Mouse (Mus musculus): ENCODE measurements around the gene Speer4e. TPM values are rescaled to one million over a fixed set of nuclear protein-coding genes. Genes with fewer than 3 reads are reported as not detected.
"Not testable (repeated sequence)": the region's sequence is repeated elsewhere in the genome, so short reads cannot be mapped to it uniquely, and the experiment has no call there.

Gene Speer4e
- polyA plus RNA-seq, 1 experiment from 2014 or later = not detected

DNA sequence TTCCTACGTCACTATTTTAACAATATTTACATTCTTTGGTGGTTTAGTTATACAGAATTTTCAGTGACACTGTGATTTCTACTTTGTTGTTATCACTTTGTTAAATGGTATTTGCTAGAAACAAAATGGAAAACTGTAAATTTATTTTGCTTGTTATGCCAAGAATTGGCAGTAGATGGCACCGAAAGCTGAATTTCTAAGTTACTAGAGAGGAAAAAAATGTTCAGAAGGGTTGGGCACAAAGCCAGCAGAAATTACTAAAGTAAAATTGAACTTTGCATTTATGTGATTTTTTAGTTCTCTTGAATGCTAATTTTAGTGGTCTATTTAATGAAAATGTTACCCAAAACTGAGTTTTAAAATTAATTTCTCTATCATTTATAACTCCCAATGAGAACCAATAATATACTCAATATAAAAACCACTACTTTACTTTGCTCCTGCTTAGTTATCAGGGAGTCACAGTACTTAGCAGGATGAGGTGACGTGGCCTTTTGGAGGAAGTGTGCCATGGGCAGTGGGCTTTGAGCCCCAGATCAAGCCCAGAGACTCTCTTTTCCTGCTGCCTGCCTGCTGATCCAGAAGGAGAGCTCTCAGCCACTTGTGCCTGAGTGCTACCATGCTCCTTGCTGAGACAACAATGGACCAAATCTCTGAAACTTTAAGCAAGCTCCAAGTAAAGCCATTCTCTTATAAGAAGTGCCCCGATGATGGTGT, 9.4 kb upstream of the Speer4e start:
- H3K27me3 ChIP-seq; H3K4me1 ChIP-seq; H3K4me3 ChIP-seq; H3K4me2 ChIP-seq (replicated peaks); H3K9ac ChIP-seq; H3K36me3 ChIP-seq; ATAC-seq (ENCODE audit: insufficient number of reproducible peaks, insufficient read depth, low FRiP score, low TSS enrichment); H3K27ac ChIP-seq: not testable (repeated sequence)
- H3K9me3 ChIP-seq = peaks cover 13% of the 10 kb centered on the region
- 58% methylated on average over 4 of the region's 4 CpGs for WGBS

DNA sequence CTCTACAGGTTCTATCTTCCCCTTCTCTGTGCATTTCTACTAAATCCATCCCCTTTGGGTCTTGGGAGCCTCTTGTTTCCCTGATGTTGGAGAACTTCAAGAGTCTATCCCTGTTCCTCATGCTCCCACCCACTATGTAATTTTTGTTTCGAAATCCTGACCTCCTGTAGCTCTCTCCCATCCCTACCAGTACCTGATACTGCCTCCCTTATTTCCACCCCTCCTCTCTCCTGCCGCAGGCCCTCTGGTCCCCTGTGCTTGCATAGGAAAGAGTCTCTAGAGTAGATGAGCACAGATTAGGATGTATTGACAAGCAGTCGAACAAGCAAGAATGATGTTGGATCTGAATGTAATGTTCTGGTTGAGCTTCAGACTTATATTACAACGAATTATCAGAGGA, 7.3 kb upstream of the Speer4e start:
- H3K27ac ChIP-seq; H3K4me2 ChIP-seq (replicated peaks); H3K4me3 ChIP-seq; H3K9me3 ChIP-seq; H3K27me3 ChIP-seq; H3K36me3 ChIP-seq; H3K4me1 ChIP-seq; H3K9ac ChIP-seq: not testable (repeated sequence)
- 60% methylated on average over 4 of the region's 4 CpGs for WGBS
- ATAC-seq (ENCODE audit: insufficient number of reproducible peaks, insufficient read depth, low FRiP score, low TSS enrichment) = 0 out of 2 replicates have a peak, but pooled peaks have one; percentile 47

DNA sequence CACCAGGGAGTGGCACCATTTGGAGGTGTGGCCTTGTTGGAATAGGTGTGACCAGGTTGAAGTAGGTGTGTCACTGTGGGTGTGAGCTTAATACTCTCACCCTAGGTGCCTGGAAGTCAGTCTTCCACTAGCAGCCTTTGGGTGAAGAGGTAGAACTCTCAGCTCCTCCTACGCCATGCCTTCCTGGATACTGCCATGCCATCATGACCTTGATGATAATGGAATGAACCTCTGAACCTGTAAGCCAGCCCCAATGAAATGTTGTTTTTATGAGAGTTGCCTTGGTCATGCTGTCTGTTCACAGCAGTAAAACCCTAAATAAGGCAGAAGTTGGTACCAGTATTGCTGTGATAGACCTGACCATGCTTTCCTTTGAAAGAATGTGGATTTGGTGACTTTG, 2.8 kb upstream of the Speer4e start:
- H3K4me1 ChIP-seq; ATAC-seq (ENCODE audit: insufficient number of reproducible peaks, insufficient read depth, low FRiP score, low TSS enrichment); H3K9ac ChIP-seq; H3K27ac ChIP-seq; H3K4me2 ChIP-seq (replicated peaks); H3K27me3 ChIP-seq; H3K9me3 ChIP-seq; H3K36me3 ChIP-seq; H3K4me3 ChIP-seq: not testable (repeated sequence)
- 82% methylated on average over 1 of the region's 1 CpGs for WGBS

DNA sequence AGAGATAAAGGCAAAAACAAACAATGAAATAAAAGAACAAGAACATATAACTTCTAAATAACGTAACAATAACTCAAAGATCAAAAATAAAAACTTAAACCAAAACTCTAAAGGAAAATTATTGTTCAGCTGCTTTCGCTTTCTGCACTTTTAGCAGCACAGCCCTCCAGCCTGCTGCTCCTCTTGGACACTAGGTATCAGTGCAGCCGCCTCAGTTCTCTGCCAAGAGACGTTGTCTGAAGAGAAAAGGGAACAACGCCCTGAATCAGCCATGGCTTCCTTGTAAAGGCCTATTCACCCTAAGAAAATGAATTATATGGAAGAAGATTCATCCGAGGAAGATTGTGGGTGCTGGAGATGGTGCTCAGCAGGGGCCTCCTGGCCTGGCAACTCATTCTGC, 4.5 kb downstream of the Speer4e start:
- H3K27me3 ChIP-seq; H3K4me1 ChIP-seq; H3K9me3 ChIP-seq; H3K27ac ChIP-seq; H3K9ac ChIP-seq; H3K36me3 ChIP-seq; H3K4me3 ChIP-seq; H3K4me2 ChIP-seq (replicated peaks); ATAC-seq (ENCODE audit: insufficient number of reproducible peaks, insufficient read depth, low FRiP score, low TSS enrichment): not testable (repeated sequence)
- WGBS = 74% methylated on average over 5 of the region's 6 CpGs

DNA sequence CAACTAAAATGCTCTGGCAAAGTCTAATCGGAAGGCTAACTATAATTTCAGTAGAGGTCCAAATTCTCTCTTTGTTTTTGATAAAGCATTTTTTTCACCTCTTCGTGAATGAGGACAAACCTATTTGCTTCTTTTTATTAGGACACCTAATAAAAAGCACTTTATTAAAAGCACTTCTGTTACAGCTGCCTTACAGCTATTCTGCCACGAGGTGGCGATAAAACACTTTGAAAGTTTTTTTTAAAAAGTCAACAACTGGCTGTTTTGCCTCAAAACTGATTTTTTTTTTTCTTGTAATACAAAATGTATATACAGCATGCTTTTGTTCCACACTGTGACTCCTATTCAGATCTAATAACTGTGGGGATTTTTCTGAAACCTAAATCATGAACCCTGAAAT, 11.2 kb downstream of the Speer4e start:
- H3K4me1 ChIP-seq; H3K9ac ChIP-seq; H3K36me3 ChIP-seq; ATAC-seq (ENCODE audit: insufficient number of reproducible peaks, insufficient read depth, low FRiP score, low TSS enrichment); H3K27ac ChIP-seq; H3K27me3 ChIP-seq; H3K4me2 ChIP-seq (replicated peaks); H3K4me3 ChIP-seq; H3K9me3 ChIP-seq: not testable (repeated sequence)
- WGBS = 30% methylated on average over 4 of the region's 4 CpGs

DNA sequence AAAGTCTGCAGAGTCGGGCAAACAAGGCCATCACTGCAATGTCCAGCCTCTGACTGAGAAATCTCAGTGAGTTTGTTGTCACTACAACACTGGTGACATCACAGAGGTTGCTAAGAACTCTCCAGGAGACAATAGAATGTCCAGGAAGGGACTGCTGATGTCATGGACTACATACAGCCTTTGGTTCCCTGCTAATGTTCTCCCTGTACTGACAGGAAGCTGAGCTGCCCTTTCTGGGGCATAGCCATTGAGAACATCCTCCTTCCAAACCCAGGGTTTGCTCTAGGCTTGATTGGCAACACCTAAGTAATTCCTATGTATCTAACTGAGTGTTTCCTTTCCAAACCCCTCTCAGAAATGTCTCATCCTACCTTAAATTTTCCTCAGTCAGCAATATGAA, 23.4 kb downstream of the Speer4e start, which contains the start of gene Gm9758:
Gene Gm9758, minus strand, starts transcription at position 101 of the 400 bp plus-strand sequence.
- H3K4me1 ChIP-seq; H3K27ac ChIP-seq; H3K36me3 ChIP-seq; H3K27me3 ChIP-seq; H3K4me2 ChIP-seq (replicated peaks); ATAC-seq (ENCODE audit: insufficient number of reproducible peaks, insufficient read depth, low FRiP score, low TSS enrichment); H3K9ac ChIP-seq; H3K9me3 ChIP-seq; H3K4me3 ChIP-seq: not testable (repeated sequence)
- WGBS = 49% methylated on average over 1 of the region's 1 CpGs

DNA sequence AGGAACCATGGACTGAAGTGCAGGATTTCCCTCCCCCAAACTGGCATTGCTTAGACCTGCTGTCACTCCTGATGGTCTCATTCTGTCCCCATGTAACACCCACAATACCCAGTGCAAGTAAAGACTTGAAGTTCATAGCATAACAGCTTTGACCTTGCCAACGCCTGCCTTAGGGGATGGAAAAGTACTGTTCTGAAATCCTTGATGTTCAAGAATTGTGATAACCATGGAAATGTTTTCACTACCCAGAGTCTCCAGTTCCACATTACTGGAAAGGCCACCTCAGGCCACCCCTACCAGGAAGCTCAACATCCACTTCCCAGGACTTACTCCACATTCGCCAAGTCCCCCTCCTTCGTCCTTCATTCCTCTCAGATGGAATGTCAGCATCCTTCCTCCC, 23.9 kb downstream of the Speer4e start:
- H3K4me3 ChIP-seq; H3K36me3 ChIP-seq; H3K9ac ChIP-seq; H3K4me1 ChIP-seq; H3K27ac ChIP-seq; H3K27me3 ChIP-seq; H3K9me3 ChIP-seq; H3K4me2 ChIP-seq (replicated peaks); ATAC-seq (ENCODE audit: insufficient number of reproducible peaks, insufficient read depth, low FRiP score, low TSS enrichment): not testable (repeated sequence)
- WGBS = 66% methylated on average over 2 of the region's 3 CpGs

DNA sequence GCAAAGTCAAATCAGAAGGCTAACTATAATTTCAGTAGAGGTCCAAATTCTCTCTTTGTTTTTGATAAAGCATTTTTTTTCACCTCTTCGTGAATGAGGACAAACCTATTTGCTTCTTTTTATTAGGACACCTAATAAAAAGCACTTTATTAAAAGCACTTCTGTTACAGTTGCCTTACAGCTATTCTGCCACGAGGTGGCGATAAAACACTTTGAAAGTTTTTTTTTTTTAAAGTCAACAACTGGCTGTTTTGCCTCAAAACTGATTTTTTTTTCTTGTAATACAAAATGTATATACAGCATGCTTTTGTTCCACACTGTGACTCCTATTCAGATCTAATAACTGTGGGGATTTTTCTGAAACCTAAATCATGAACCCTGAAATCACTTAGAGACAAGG, 34.7 kb downstream of the Speer4e start:
- not testable (repeated sequence) for H3K27ac ChIP-seq; H3K4me1 ChIP-seq; H3K36me3 ChIP-seq; H3K27me3 ChIP-seq; H3K9me3 ChIP-seq; H3K4me3 ChIP-seq; H3K9ac ChIP-seq; ATAC-seq (ENCODE audit: insufficient number of reproducible peaks, insufficient read depth, low FRiP score, low TSS enrichment); H3K4me2 ChIP-seq (replicated peaks)
- WGBS = 17% methylated on average over 3 of the region's 3 CpGs

DNA sequence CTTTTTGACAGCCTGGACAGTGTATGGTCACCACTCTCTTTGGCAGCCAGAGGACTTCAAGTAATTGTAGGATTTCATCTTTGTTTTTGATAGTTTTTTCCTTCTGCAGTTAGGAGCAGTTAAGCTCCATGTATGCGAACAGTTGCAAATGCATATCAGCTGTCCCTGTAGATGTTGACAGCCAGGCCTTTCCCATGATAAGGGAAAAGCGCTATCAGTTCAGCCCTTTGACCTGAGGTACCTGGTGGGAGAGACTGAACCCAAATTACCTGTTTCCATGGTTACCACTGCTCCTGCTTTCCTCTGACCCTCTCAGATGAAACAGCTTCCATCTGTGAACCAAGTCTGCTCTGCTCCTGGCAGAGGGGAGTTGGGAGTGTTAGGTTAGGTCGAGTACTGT, 46.0 kb downstream of the Speer4e start:
- Histone ChIP-seq H3K4me2 (replicated peaks) (no peak overlapping the region), H3K4me3 (no peak overlapping the region), H3K36me3 (no peaks in the 10 kb centered on the region), H3K9ac (no peak overlapping the region), H3K4me1 (no peaks in the 10 kb centered on the region), H3K27me3 (no peaks in the 10 kb centered on the region), H3K27ac (no peak overlapping the region), H3K9me3 (0 out of 2 replicates have a peak, but pooled peaks cover 5% of the 10 kb centered on the region)
- 71% methylated on average over 3 of the region's 3 CpGs for WGBS
- ATAC-seq (ENCODE audit: insufficient number of reproducible peaks, insufficient read depth, low FRiP score, low TSS enrichment) = no peak

DNA sequence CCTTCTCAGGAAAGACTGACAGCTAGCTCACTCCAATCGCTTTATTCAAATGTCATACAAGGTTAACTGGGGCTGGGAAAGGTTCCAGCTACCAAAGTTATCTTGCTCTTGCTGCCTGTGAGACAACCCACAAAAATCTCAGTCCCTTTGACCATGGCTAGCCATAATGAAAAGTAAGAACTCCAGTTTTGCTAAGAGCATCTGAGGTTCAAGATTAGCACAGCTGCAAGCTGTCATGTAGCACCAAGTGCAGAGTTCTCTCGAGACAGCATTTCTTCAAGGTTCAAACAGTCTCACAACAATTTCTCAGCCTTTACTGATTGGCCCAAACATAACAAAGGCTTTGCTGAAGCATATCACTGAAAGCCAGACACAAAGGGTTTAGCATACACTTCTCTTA, 52.9 kb downstream of the Speer4e start:
- not testable (repeated sequence) for H3K4me1 ChIP-seq; H3K9ac ChIP-seq; H3K4me2 ChIP-seq (replicated peaks); ATAC-seq (ENCODE audit: insufficient number of reproducible peaks, insufficient read depth, low FRiP score, low TSS enrichment); H3K4me3 ChIP-seq; H3K36me3 ChIP-seq; H3K9me3 ChIP-seq; H3K27me3 ChIP-seq; H3K27ac ChIP-seq
- WGBS = 79% methylated on average over 2 of the region's 2 CpGs

All from embryonic facial prominence, embryonic 12.5 days (tissue).